Mouse (Mus musculus) embryonic fibroblast, embryonic 13.5 days (primary cell): ENCODE measurements around the gene Rep15.

ENCODE experiments used
- CTCF ChIP-seq: IDR thresholded peaks from 2 replicates; pipeline ENCODE4 v1.5.1; 2011; ENCODE audit warnings: mild to moderate bottlenecking, control low read depth, low read length, moderate library complexity, borderline replicate concordance; ENCODE audit not compliant: insufficient read depth
- POLR2A ChIP-seq: IDR thresholded peaks from 2 replicates; pipeline ENCODE4 v1.6.1; 2011; ENCODE audit warnings: low read depth, mild to moderate bottlenecking, control low read depth, low read length, moderate library complexity

GRCm38 (mm10) chr6:147017906-147018305, 14.5 kb upstream of the Rep15 start:
- TF ChIP-seq CTCF (no peak), POLR2A (no peak)
